Mouse (Mus musculus): ENCODE measurements at regions not wholly inside any gene's neighbourhood (a gene's known extent, or its start where the extent isn't known, plus 50 kb on each side); places are given as distances from the start of the nearest gene placed in this dataset.

DNA sequence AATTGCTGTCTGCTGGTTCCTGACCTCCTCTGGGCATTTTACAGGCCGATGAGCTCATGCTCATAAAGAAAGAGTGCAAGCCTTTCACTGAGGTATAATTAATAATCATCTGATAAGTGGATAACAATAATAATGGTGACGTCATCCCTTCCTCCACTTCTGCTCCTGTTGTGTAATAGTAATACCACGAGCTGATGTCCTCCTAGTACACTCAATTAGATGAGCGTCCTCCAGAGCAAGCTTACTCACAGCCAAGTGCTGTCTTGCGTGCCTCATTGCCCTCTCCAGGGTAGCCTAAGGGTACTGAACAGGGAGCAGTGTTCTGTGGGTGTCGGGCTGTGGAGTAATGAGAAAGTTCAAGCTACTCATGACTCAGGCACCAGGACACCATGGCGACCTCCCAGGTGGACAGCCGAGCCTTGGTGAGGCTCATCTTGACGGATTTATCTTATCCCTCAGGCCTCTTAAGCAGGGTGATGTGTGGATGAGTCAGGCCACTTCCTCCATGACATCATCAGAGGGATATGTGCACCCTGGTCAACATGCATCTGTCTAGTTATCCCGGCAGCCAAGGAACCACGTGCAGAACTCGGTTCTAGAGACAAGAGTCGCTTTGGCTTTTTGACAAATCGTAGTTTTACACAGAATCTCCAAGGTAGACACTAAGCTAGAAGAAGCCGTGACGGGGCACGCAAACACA is 135.9 kb upstream of the Tsc22d1 start:
- TF ChIP-seq EP300 (IDR thresholded peaks at IDR 0.05; ENCODE audit: low read depth) (no peak), CTCF (IDR thresholded peaks at IDR 0.05; ENCODE audit: low read depth) (no peak)

All from liver, embryonic 14.5 days (tissue).